Mouse (Mus musculus) thymus, postnatal 10 days (tissue): ENCODE data around the gene March9.
"Not testable (repeated sequence)": the region's sequence is repeated elsewhere in the genome, so short reads cannot be mapped to it uniquely, and the experiment has no call there.

Experiments
- DNase-seq, 2 experiments: peaks; one replicate each; pipeline ENCODE4 v3.0.0; 2021; ENCODE audit warnings: low spot score in 2 of 2

March9 gene

GRCm38 (mm10) chr10:127079665-127080391 is 19.8 kb upstream of the March9 start:
- no peak for DNase-seq

DNA sequence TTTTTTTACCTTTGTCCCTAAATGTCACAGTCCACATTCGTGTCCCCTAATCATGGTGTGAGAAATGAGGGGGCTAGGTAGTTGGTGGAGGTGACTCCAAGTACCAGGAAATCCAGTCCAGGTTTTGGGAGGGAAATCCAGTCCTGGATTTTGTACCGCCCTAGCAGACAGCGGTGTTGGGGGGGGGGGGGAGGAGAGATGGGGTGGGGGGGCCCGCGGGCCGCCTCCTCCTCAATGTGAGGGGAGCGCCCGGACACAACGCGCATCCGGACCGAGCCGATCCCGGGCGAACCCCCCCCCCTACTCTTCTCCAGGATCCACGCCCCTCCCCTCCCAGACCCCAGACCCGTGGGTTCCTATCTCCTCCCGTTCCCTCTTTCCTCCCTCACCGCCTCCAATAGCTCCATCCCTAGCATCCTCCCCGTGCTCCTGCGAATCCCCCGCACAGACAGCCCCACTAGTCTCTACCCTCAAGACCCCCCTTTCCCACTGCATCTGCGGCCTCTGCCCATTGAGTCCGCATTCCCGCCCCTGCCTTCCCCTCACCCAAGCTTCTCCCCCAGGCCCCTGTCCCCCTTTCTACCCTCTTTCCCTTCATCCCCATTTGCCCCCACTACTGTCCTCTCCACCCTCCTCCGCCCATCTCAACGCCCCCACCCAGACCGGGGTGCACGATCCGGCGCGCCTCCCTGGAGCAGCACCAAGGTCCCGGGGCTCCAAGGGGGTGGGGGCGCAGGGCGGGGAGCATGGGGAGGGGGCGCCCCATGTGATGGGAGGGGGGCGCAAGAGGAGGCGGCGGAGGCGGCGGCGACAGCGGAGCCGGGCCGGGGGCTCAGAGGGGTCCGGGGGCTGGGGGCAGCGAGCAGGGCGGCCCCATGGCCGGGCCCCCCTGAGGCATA is 18.9 kb upstream of the March9 start:
- no peak for DNase-seq

GRCm38 (mm10) chr10:127078001-127078676 is 18.2 kb upstream of the March9 start:
- DNase-seq: no peak

- no peak for DNase-seq
These were observed 17.5 kb upstream of the March9 start for GRCm38 (mm10) chr10:127077515-127077914.

GRCm38 (mm10) chr10:127076082-127076481 is 16.1 kb upstream of the March9 start:
- peak; percentile 63 to 73 for DNase-seq

- DNase-seq: no peak
These were observed 15.7 kb upstream of the March9 start for GRCm38 (mm10) chr10:127075651-127076050.

DNA sequence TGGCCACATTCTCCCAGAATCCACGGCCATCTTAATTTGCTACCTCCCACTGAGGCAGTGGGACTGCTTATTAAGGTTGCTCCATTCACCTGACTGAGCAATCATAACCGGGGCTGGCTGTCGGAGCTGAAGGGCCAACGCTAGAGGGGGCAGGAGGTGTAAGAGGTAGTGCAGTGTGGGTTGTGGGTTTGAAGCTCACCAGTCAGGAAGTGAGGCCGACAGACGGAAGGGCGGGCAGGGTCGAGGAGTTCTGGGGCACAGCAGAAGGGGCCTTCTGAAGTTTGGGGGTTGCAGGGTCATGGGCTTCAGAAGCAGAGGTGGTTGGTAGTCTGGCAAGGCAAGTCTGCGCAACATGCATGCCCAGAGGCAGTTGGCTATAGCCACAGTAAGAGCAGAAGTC is 15.1 kb upstream of the March9 start, which contains the start of gene Agap2:
Gene Agap2, plus strand, starts transcription at position 205 of the 400 bp plus-strand sequence.
- peak; percentile 81 to 86 for DNase-seq

GRCm38 (mm10) chr10:127073981-127074380 is 14.0 kb upstream of the March9 start:
- no peak for DNase-seq

- DNase-seq: not testable (repeated sequence)
These were observed 13.0 kb upstream of the March9 start for GRCm38 (mm10) chr10:127072969-127073368.

DNA sequence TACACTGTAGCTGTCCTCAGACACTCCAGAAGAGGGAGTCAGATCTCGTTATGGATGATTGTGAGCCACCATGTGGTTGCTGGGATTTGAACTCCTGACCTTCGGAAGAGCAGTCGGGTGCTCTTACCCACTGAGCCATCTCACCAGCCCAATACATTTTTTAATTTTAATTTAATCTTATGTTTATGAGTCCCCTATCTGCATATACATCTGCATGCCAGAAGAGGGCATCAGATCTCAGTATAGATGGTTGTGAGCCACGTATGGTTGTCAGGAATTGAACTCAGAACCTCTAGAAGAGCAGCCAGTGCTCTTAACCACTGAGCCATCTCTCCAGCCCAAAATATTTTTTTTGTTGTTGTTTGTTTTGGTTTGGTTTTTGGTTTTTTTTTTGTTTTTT is 12.3 kb upstream of the March9 start:
- not testable (repeated sequence) for DNase-seq

DNA sequence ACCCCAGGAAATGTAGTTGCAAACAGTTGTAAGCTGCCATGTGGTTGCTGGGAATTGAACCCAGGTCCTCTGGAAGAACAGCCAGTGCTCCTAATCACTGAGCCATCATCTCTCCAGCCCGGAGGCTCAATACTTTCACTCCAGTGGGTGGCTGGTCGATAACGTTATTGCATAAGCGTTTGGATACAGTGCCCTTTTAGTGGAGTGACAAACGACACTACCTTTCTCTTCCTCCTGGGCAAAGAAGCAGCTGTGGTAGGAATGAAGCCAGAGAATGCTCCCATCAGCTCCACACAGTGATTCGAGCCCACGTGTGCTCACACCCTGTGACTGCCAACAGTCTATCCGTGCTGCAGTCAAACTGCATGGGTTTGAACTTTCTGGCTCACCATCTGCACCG is 11.2 kb upstream of the March9 start:
- DNase-seq: no peak

DNA sequence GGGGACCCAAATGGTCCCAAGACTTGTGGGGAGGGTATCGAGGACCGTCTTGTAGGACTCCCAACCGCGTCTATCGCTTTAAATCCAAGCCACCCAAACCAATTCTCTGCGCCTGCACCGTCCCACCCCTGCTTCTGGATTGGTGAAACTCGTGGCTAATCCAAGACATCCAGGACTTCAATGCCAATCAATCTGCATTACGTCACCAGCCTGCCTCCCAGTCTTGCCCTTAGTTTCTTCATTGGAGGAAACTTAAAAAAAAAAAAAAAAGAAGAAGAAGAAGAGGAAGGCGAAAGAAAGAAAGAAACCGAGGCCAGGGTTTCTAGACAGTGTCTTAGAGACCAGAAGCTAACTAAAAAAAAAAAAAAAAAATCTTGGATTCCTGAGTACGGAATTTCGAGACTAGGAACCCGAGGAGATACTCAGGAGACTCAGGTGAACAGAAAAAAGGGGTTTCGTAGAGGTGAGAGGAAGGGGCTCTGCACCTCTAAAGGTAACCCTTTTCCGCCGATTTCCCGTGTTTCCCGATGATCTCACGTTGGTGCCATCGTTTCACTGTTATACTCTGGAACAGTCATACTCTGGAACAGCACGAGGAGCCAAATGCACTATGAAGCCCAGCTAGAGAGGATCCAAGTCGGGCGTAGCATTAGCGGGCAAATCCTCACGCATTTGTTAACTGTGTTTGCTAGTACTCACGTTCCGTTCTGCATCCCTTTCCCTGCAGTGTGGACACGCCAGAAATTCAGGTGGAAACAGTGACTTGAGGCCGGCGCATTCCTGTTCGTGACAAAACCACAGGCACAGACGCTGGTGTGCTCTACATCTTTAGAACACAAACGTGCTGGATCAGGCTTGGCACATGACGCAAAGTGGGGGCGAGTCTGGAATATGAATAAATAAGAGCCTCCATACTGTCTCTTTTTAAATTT is 10.5 kb upstream of the March9 start, which contains the start of gene Tspan31:
Gene Tspan31, minus strand, starts transcription at position 75 of the 932 bp plus-strand sequence.
- DNase-seq: peak in 1 of 2 experiments; percentile 37

DNA sequence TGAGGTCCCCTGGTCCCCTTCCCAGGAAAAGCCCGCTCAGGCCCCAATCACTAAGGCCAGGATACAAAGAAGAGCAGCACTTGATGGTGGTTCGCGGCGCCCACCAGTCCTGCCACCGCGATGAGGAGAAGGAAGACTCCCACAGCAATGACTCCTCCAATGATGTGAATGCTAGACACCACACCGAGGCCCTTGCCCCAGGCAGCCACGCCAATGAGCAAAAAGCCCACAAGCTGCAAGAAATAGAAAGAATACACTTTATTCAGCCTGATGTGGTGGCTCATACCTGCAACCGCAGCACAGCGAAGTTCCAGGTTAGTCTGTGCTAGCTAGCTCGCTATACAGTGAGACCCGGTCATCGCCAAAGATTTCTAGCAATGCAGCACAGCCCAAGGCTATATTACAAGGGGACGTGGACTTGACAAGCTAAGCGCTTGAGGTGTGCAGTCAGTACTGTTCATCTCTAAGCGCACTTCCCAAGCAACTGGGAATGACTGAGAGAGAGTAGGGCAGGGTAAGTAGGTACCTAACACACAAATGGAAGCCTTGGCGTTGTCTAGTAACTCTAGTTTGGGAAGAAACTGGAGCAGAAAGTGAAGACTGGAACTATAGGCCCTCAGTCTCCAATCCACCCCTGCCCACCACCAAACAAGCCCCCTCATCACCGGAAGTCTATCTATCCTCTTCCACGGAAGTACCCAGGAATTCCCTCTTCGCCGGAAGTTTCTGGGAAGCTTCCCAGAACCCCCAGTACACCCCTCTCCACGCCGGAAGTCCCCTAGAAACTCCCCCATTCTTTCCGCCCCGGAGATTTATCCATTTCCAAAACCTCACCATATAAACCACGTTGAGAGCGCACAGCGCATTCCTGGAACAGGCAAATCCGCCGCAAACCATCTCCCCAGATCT is 9.6 kb upstream of the March9 start:
- no peak for DNase-seq

DNA sequence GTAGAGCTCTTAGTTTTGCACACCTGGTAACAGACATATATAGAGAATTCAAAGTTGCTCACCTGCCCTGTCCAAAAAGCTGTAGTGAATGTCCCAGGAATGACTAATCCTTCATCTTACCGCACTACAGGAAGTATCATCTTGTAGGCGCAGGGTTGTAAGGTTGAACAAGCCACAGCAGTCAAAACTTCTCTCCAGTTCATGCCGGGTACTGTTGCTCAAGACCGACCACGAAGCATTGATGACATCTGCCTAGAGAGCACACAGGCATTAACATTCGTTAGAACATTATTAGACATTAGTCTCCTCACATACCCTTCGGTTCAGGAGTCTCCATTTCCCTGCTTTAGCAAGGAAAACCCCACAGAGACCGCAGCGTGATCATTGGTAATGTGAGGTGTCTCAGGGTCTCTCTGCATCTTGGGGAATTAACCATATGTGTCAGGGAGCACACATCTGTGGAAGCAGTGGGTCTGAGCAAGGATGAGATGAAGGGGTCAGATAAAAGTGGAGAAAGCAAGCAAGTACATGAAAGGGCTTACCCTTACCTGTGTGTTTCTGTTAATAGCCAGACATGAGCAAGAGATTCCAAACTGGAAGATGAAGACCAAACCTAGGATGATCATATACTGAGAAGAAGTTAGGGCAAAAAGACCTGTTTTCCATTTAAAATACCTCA is 8.5 kb upstream of the March9 start:
- no peak for DNase-seq

DNA sequence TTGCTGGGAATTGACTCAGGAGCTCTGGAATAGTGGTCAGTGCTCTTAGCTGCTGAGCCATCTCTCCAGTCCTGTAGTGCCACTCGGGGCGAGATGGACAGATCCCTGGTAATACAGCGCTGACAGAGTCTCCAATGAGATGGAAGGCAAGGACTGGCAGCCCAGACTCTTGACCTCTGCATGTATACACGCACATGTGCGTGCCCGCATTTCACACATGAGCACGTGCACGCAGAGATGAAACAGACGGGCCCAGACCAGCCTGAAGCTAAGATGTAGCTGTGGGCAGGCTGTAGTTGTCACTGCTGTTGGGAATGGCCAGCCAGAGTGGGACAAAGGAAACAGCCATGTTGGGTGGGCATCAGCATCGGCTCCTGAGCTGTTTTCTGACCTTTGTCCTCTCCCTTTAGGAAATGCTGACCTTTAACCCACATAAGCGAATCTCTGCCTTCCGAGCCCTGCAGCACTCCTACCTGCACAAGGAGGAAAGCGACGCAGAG is 6.6 kb upstream of the March9 start:
- DNase-seq: no peak

GRCm38 (mm10) chr10:127065981-127066380 is 6.0 kb upstream of the March9 start:
- DNase-seq: no peak

DNA sequence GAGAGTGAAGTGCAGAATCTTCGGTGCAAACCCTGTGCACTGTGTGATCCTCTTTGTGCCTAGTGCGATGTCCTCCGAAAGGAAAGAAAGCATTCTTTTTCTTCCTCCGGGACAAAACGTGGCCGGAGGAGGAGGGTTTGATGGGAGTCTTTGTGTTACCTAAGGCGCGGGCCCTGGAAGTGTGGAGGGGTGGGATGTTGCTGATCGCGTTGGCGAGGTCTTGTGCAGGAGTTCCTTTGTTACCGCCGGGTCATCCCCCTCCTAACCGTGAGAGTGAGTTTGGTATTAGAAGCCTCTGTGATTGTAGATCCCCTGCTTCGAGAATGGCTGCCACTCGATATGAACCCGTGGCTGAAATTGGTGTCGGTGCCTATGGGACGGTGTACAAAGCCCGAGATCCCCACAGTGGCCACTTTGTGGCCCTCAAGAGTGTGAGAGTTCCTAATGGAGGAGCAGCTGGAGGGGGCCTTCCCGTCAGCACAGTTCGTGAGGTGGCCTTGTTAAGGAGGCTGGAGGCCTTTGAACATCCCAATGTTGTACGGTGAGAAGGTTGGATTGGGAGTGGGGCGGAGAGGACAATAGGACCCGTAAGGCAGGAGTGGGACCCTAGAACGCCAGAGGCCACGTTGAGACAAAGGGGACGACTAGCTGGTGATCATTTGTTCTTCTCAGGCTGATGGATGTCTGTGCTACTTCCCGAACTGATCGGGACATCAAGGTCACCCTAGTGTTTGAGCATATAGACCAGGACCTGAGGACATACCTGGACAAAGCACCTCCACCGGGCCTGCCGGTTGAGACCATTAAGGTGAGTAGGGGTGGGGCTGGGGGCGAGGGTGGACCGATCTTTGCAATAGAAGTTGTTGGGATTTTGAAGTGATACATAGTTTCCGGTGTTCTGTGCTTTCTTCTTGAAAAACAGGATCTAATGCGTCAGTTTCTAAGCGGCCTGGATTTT is 4.2 kb upstream of the March9 start:
- no peak for DNase-seq
